Mouse (Mus musculus) midbrain, embryonic 11.5 days (tissue): ENCODE data around the gene Col26a1. TPM values are rescaled to one million over a fixed set of nuclear protein-coding genes. Genes with fewer than 3 reads are reported as not detected.

Experiments
- ATAC-seq: fragments of 200-750 bp; cut with Nextera tagmentation; 2 replicates; pipeline ENCODE4 v1.8.0; 2017; ENCODE audit warnings: moderate TSS enrichment, moderate library complexity; ENCODE audit not compliant: low FRiP score
- DNase-seq: peaks from one replicate; pipeline ENCODE4 v3.0.0; 2015; ENCODE audit warnings: low spot score; ENCODE audit errors: missing footprints
- H3K27ac ChIP-seq: fragments of 300-500 bp; sonication (generic); 2 replicates; pipeline ENCODE4 v1.5.1; 2014; ENCODE audit warnings: low read depth, low read length
- H3K27me3 ChIP-seq: fragments of 300-500 bp; sonication (generic); 2 replicates; pipeline ENCODE4 v1.6.1; 2014; ENCODE audit warnings: mild to moderate bottlenecking, low read length, moderate library complexity, mixed read lengths; ENCODE audit not compliant: control insufficient read depth, insufficient read depth
- H3K36me3 ChIP-seq: fragments of 300-500 bp; sonication (generic); 2 replicates; pipeline ENCODE4 v1.6.1; 2014; ENCODE audit warnings: mild to moderate bottlenecking, low read length, moderate library complexity, mixed read lengths; ENCODE audit not compliant: control insufficient read depth, insufficient read depth
- H3K4me1 ChIP-seq: fragments of 300-500 bp; sonication (generic); 2 replicates; pipeline ENCODE4 v1.6.1; 2014; ENCODE audit warnings: low read length; ENCODE audit not compliant: control insufficient read depth, insufficient read depth
- H3K4me2 ChIP-seq: fragments of 300-500 bp; sonication (generic); 2 replicates; pipeline ENCODE4 v1.6.1; 2014; ENCODE audit warnings: mild to moderate bottlenecking, moderate library complexity
- H3K4me3 ChIP-seq: fragments of 300-500 bp; sonication (generic); 2 replicates; pipeline ENCODE4 v1.5.1; 2014; ENCODE audit warnings: low read depth, low read length
- H3K9ac ChIP-seq: fragments of 300-500 bp; sonication (generic); 2 replicates; pipeline ENCODE4 v1.6.1; 2014; ENCODE audit warnings: low read length
- H3K9me3 ChIP-seq: fragments of 300-500 bp; sonication (generic); 2 replicates; pipeline ENCODE4 v1.6.1; 2016; ENCODE audit warnings: low read length; ENCODE audit not compliant: control insufficient read depth
- WGBS: fragments of 180-500 bp; shearing (Covaris S2); extraction: QIAGEN DNeasy Blood & Tissue Kit; methylation state at CpG from one replicate; pipeline ENCODE4 v1.1.7; 2014; 5-methylcytosine and 5-hydroxymethylcytosine counted together
- polyA plus RNA-seq: library from polyadenylated mRNA; unstranded; fragments of >200 nt; fragmentation: Nextera tagmentation; extraction: Ambion mirVana; gene quantifications from 2 replicates; pipeline ENCODE4 v1.2.1, GENCODE M21; 2014

Gene Col26a1
- polyA plus RNA-seq, 1 experiment from 2014 or later, result 21.9 TPM

DNA sequence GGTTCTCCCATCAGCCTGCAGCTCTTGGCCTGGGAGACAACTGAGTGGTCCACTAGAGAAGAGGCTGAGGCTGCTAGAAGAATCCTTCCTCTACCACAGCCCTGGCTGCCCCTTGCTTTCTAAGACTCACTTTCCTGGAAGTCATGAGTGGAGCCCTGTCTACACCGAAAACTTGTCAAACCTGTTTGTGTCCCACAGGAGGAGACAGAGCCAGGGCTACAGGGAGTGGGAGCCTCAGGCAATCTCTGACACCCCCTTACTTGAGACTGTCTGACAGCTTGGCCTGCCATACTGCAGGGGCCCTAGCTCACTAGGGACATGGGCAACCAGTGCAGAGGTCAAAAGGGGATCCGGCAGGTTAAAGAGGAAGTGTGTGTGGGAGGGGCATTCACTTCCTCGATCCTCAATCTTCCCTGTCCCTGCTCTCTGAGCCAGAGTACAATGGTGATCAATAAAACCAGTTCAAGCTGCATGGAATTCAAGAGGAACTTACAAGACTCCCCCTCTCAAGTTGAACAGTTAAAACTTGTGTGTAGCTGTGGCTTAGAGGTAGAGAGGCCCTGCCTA lies 180.8 kb downstream of the Col26a1 start:
- DNase-seq (no peak), ATAC-seq (no peak)
- Histone ChIP-seq H3K4me1 (no peaks in the 10 kb centered on the region), H3K9me3 (no peaks in the 10 kb centered on the region; the same call in 1 of the 2 replicates), H3K9ac (no peak overlapping the region), H3K4me3 (no peak overlapping the region), H3K36me3 (no peaks in the 10 kb centered on the region), H3K27me3 (no peaks in the 10 kb centered on the region), H3K4me2 (no peak overlapping the region), H3K27ac (no peak overlapping the region)
- WGBS, result 85% methylated on average over 3 of the region's 3 CpGs

DNA sequence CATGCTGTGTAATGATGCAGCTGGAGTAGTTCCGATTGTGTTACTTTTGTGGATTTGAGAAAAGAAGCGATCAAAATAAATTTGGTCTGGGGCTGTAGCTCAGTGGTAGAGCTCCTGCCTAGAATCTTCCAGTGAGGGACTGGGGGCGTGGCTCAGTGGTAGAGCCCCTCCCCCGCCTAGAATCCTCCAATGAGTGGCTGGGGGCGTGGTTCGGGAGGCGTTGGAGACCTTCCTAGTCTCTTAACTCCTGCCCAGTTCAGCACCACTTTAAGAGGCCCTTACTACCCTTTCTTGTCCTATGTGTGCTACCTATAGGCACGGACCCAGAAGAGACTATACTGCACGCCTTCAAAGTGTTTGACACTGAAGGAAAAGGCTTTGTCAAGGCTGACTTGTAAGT lies 185.4 kb downstream of the Col26a1 start:
- no peaks in the 10 kb centered on the region for H3K4me1 ChIP-seq
- H3K4me3 ChIP-seq, result no peak overlapping the region
- 82% methylated on average over 9 of the region's 9 CpGs for WGBS
- H3K4me2 ChIP-seq, result no peak overlapping the region
- ATAC-seq (no peak), DNase-seq (no peak)
- H3K9me3 ChIP-seq, result no peaks in the 10 kb centered on the region
- no peak overlapping the region for H3K9ac ChIP-seq
- no peaks in the 10 kb centered on the region for H3K36me3 ChIP-seq
- H3K27ac ChIP-seq, result no peak overlapping the region
- H3K27me3 ChIP-seq, result no peaks in the 10 kb centered on the region

DNA sequence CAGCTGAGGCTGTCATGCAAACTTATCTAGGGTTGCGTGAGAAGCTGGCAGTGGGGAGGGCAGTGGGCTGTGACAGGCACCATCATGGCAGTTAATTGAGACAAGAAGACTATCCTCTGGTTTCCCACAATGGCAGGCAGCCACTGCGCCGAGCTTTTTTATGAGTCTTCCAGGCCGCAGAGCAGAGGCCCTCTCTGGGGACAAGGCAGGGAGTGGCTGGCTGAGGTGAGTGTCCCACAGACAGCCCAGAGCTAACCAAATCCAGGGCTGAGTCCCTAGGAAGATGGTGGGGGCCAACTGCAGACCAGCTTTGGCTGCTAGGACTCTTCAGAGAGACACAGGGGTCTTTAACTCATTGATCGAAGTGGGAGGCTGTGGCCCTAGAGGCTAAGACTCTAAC lies 186.5 kb downstream of the Col26a1 start:
- no peaks in the 10 kb centered on the region for H3K9me3 ChIP-seq
- H3K4me1 ChIP-seq, result no peaks in the 10 kb centered on the region
- no peak overlapping the region for H3K9ac ChIP-seq
- H3K4me3 ChIP-seq, result no peak overlapping the region
- no peak overlapping the region for H3K27ac ChIP-seq
- 92% methylated on average over 5 of the region's 5 CpGs for WGBS
- ATAC-seq (no peak), DNase-seq (no peak)
- no peaks in the 10 kb centered on the region for H3K36me3 ChIP-seq
- H3K4me2 ChIP-seq, result no peak overlapping the region
- no peaks in the 10 kb centered on the region for H3K27me3 ChIP-seq

GRCm38 (mm10) chr5:136694976-136695375 lies 188.0 kb downstream of the Col26a1 start:
- H3K9me3 ChIP-seq, result no peaks in the 10 kb centered on the region
- 79% methylated on average over 6 of the region's 6 CpGs for WGBS
- no peaks in the 10 kb centered on the region for H3K36me3 ChIP-seq
- no peak overlapping the region for H3K4me3 ChIP-seq
- H3K27me3 ChIP-seq, result no peaks in the 10 kb centered on the region
- no peak for ATAC-seq
- H3K9ac ChIP-seq, result no peak overlapping the region
- H3K4me2 ChIP-seq, result no peak overlapping the region
- no peak overlapping the region for H3K27ac ChIP-seq
- no peaks in the 10 kb centered on the region for H3K4me1 ChIP-seq
- DNase-seq, result no peak

DNA sequence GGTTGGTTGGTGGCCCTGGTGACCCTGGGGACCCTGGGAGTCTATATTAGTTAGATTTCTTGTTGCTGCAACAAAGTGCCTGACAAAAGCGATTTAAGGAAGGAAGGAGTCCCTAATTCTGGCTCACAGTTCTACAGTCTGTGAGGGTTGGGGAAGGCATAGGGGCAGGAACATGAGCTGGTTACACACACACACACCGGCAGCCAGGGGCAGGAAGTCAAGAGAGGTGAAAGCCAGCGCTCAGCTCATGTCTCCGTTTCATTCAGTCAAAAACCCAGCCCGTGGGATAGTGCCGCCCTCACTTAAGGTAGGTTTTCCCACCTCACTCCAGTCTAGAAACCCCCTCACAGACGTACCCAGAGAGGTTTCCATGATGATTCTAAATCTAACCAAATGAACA lies 189.6 kb downstream of the Col26a1 start:
- Histone ChIP-seq H3K4me2 (no peak overlapping the region), H3K27ac (no peak overlapping the region), H3K36me3 (no peaks in the 10 kb centered on the region), H3K4me1 (no peaks in the 10 kb centered on the region), H3K27me3 (no peaks in the 10 kb centered on the region), H3K4me3 (no peak overlapping the region), H3K9ac (no peak overlapping the region), H3K9me3 (no peaks in the 10 kb centered on the region)
- DNase-seq (no peak), ATAC-seq (no peak)
- WGBS, result 86% methylated on average over 7 of the region's 7 CpGs

DNA sequence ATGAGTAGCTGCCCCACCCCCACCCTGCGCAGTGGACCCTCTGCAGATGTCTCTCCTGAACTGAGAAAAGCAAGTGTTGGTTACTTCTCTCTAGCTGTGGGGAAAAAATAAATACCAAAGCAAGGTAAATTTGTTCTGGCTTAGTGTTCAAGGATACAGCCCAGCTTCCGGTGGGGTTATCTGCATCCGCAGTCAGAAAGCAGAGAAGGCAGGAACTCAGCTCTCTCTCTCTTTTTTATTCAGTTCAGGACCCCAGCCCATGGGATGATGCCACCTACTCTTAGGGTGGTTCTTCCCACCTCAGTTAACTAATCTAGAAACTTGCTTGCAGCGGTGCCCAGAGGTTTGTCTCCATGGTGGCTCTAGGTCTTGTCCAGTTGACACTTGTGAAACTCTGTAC lies 190.2 kb downstream of the Col26a1 start, which contains the start of gene Myl10:
Gene Myl10 (plus strand): TSS at position 363 of the 400 bp plus-strand sequence.
- Histone ChIP-seq H3K36me3 (no peaks in the 10 kb centered on the region), H3K9me3 (no peaks in the 10 kb centered on the region), H3K4me1 (no peaks in the 10 kb centered on the region), H3K4me3 (no peak within 1 kb of the TSS), H3K27me3 (no peaks in the 10 kb centered on the region), H3K27ac (no peak within 1 kb of the TSS), H3K4me2 (no peak within 1 kb of the TSS), H3K9ac (no peak within 1 kb of the TSS)
- DNase-seq, result no peak
- ATAC-seq, result no peak
- WGBS, result 87% methylated on average over 4 of the region's 4 CpGs

Other genes starting within 250 kb of the Col26a1 start
- gene Myl10, start 190.1 kb downstream of the Col26a1 start, polyA plus RNA-seq, result not detected in 2 replicates
- 111 and 114 TPM in 2 replicates for gene Ift22, start 24.9 kb upstream of the Col26a1 start, polyA plus RNA-seq
- gene Fis1, start 70.1 kb upstream of the Col26a1 start, polyA plus RNA-seq, result 320 and 332 TPM in 2 replicates
- gene Cldn15, start 83.4 kb upstream of the Col26a1 start, polyA plus RNA-seq, result 0.22 and 0.26 TPM in 2 replicates
- gene Plod3, start 103.8 kb upstream of the Col26a1 start, polyA plus RNA-seq, result 21.4 and 23.1 TPM in 2 replicates
- gene Znhit1, start 104.8 kb upstream of the Col26a1 start, polyA plus RNA-seq, result 91.1 and 92.1 TPM in 2 replicates
- gene Vgf, start 143.2 kb upstream of the Col26a1 start, polyA plus RNA-seq, result 0.40 and 0.59 TPM in 2 replicates
- gene Ap1s1, start 162.9 kb upstream of the Col26a1 start, polyA plus RNA-seq, result 176 and 192 TPM in 2 replicates
- not detected in 2 replicates for gene Serpine1, start 189.1 kb upstream of the Col26a1 start, polyA plus RNA-seq
- gene Trim56, start 233.0 kb upstream of the Col26a1 start, polyA plus RNA-seq, result 4.5 and 4.8 TPM in 2 replicates